Mouse (Mus musculus): ENCODE measurements around the gene Vgll2. TPM values are rescaled to one million over a fixed set of nuclear protein-coding genes. Genes with fewer than 3 reads are reported as not detected.

Gene Vgll2
- polyA plus RNA-seq, 1 experiment from 2014 or later: 0.32 TPM

DNA sequence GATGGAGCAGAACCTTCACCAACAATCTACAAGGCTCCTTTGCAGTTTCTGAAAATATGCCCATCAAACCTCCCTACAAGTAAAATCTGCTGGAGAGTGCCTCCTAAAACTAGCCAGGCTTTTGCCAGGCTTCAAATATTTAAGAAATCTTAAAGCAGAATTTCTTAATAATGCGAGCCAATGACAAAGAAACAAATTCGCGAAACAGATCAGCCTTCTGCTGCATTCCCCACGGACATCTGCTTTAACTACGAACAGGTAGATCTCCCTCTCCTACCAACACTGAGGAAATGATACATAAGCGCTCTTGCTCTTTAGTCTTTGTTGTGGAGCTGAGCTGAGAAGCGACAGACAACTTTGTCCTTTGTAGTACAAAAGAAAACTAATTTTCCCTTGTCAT, 3.5 kb downstream of the Vgll2 start:
- Histone ChIP-seq H3K27me3 (replicated peaks) (peaks cover 98% of the 10 kb centered on the region), H3K9ac (no peak overlapping the region), H3K4me3 (no peak overlapping the region), H3K4me1 (peaks cover 27% of the 10 kb centered on the region), H3K4me2 (no peak overlapping the region), H3K9me3 (no peaks in the 10 kb centered on the region), H3K36me3 (no peaks in the 10 kb centered on the region), H3K27ac (replicated peaks) (no peak overlapping the region)
- no peak for ATAC-seq (ENCODE audit: extremely low read depth, insufficient number of reproducible peaks, low FRiP score, low TSS enrichment)
- WGBS: 13% methylated on average over 7 of the region's 7 CpGs

DNA sequence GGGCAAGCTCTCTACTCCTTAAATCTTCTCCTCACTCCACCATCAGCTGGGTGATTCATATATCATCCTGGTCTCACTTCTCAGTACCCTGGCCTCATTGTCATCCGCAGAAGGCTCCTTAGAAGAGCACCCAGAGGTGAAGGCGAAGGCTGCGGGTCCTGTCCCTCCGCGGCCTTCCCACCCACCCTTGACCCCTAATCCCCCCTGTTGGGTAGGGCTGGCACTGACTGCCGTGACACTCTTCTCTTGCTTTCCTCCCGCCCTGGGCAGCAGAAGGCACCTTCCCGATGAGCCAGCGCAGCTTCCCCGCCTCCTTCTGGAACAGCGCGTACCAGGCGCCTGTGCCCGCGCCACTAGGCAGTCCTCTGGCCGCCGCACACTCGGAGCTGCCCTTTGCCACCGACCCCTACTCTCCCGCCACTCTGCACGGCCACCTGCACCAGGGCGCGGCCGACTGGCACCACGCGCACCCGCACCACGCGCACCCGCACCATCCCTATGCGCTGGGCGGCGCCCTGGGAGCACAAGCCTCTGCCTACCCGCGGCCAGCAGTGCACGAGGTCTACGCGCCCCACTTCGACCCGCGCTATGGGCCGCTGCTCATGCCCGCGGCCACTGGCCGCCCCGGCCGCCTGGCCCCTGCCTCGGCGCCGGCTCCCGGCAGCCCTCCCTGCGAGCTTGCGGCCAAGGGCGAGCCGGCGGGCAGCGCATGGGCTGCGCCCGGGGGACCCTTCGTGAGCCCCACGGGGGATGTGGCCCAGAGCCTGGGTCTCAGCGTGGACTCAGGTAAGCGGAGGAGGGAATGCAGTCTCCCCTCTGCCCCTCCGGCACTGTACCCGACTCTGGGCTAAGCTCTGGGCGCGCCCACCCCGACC, 5.1 kb downstream of the Vgll2 start:
- H3K36me3 ChIP-seq: no peaks in the 10 kb centered on the region
- H3K4me1 ChIP-seq: peaks cover 21% of the 10 kb centered on the region
- ATAC-seq (ENCODE audit: extremely low read depth, insufficient number of reproducible peaks, low FRiP score, low TSS enrichment): no peak
- peak overlapping the region; percentile 60 for H3K9ac ChIP-seq
- WGBS: 1% methylated on average over 61 of the region's 68 CpGs
- no peaks in the 10 kb centered on the region for H3K9me3 ChIP-seq
- H3K27ac ChIP-seq (replicated peaks): no peak overlapping the region
- H3K4me2 ChIP-seq: peak overlapping the region; percentile 79
- H3K27me3 ChIP-seq (replicated peaks): peaks cover 99% of the 10 kb centered on the region
- peak overlapping the region; percentile 52 for H3K4me3 ChIP-seq

- ATAC-seq (ENCODE audit: extremely low read depth, insufficient number of reproducible peaks, low FRiP score, low TSS enrichment): no peak
- H3K27me3 ChIP-seq (replicated peaks): peaks cover 89% of the 10 kb centered on the region
- peaks cover 13% of the 10 kb centered on the region; the same call in 1 of the 2 replicates for H3K4me1 ChIP-seq
- no peak overlapping the region for H3K4me3 ChIP-seq
- no peak overlapping the region for H3K27ac ChIP-seq (replicated peaks)
- no peaks in the 10 kb centered on the region for H3K36me3 ChIP-seq
- H3K4me2 ChIP-seq: peak overlapping the region; percentile 51
- no peaks in the 10 kb centered on the region for H3K9me3 ChIP-seq
- H3K9ac ChIP-seq: no peak overlapping the region
- 4% methylated on average over 11 of the region's 11 CpGs for WGBS
Observed at GRCm38 (mm10) chr10:52028561-52029370, 6.5 kb downstream of the Vgll2 start.

GRCm38 (mm10) chr10:52029421-52030080, 7.2 kb downstream of the Vgll2 start:
- Histone ChIP-seq H3K36me3 (no peaks in the 10 kb centered on the region), H3K9ac (no peak overlapping the region), H3K9me3 (no peaks in the 10 kb centered on the region), H3K27ac (replicated peaks) (no peak overlapping the region), H3K4me3 (peak overlapping the region; percentile 24), H3K4me2 (peak overlapping the region; percentile 51), H3K4me1 (peaks cover 13% of the 10 kb centered on the region; the same call in 1 of the 2 replicates), H3K27me3 (replicated peaks) (peaks cover 81% of the 10 kb centered on the region)
- ATAC-seq (ENCODE audit: extremely low read depth, insufficient number of reproducible peaks, low FRiP score, low TSS enrichment): no peak
- WGBS: 2% methylated on average over 10 of the region's 10 CpGs

DNA sequence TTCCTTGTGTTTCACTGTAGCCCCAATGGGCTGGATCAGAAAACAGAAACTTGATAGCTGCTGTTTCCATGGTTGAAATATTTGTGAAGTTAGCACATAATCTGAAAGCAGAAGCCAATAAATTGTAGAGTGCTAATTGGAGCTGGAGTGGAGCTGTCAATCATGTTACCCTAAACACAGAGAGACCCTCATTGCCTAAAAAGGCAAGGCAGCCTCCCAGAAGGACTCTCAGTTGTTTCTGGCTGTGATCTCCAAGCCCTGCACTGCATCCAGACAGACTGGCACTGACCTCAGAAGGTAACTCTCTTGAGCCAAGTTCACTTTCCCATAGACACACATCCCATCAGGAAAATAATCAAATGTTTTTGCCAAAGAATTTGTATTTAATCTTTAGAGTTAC, 11.4 kb downstream of the Vgll2 start:
- no peak for ATAC-seq (ENCODE audit: extremely low read depth, insufficient number of reproducible peaks, low FRiP score, low TSS enrichment)
- Histone ChIP-seq H3K4me2 (no peak overlapping the region), H3K4me3 (no peak overlapping the region), H3K27me3 (replicated peaks) (peaks cover 39% of the 10 kb centered on the region), H3K9me3 (no peaks in the 10 kb centered on the region), H3K9ac (no peak overlapping the region), H3K4me1 (peaks cover 3% of the 10 kb centered on the region; the same call in 1 of the 2 replicates), H3K36me3 (no peaks in the 10 kb centered on the region), H3K27ac (replicated peaks) (no peak overlapping the region)

- H3K27ac ChIP-seq (replicated peaks): no peak overlapping the region
- no peaks in the 10 kb centered on the region for H3K36me3 ChIP-seq
- H3K4me3 ChIP-seq: no peak overlapping the region
- H3K27me3 ChIP-seq (replicated peaks): no peaks in the 10 kb centered on the region
- H3K4me1 ChIP-seq: no peaks in the 10 kb centered on the region
- no peak overlapping the region for H3K4me2 ChIP-seq
- H3K9me3 ChIP-seq: no peaks in the 10 kb centered on the region
- H3K9ac ChIP-seq: no peak overlapping the region
- ATAC-seq (ENCODE audit: extremely low read depth, insufficient number of reproducible peaks, low FRiP score, low TSS enrichment): no peak
- WGBS: 63% methylated on average over 1 of the region's 1 CpGs
Observed at GRCm38 (mm10) chr10:52039392-52039791, 17.1 kb downstream of the Vgll2 start.

DNA sequence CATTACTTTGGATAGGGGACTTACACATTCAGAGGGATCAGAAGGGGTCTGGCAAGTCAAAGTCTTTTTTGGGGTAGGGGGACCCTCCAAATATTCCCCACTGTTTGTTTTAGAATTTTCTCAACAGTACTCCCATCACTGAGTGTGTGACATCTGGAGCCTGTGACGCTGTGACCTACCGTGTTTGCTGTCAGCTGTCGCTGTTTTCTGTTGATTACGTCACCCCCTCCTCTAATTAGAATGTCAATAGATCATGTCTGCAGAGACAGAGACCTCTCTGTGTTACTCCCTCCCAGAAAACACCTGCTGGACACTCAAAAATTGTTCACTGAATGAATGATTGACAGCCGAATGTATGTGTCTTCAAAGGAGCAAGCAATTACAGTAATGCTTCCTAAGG, 20.8 kb downstream of the Vgll2 start:
- Histone ChIP-seq H3K4me2 (no peak overlapping the region), H3K36me3 (no peaks in the 10 kb centered on the region), H3K27ac (replicated peaks) (no peak overlapping the region), H3K9me3 (no peaks in the 10 kb centered on the region), H3K4me1 (no peaks in the 10 kb centered on the region), H3K9ac (no peak overlapping the region), H3K4me3 (no peak overlapping the region), H3K27me3 (replicated peaks) (no peaks in the 10 kb centered on the region)
- WGBS: 72% methylated on average over 5 of the region's 5 CpGs
- ATAC-seq (ENCODE audit: extremely low read depth, insufficient number of reproducible peaks, low FRiP score, low TSS enrichment): no peak

DNA sequence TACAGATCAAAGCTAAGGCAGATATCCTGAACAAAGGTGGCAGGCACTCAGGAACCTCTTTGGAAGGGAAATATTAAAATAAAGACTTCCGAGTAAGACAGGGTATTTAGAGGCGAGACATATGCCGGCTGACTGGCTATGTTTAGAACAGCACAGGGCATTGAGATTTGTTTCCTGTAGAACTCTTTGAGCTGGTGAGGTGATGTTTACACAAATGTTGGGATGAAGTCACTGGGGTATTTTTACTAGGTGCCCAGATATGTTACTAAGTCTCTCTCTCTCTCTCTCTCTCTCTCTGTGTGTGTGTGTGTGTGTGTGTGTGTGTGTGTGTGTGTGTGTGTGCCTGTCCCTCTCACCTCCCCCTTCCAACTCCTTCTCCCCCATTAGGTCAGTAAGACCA, 26.0 kb downstream of the Vgll2 start:
- Histone ChIP-seq H3K27ac (replicated peaks) (no peak overlapping the region), H3K9me3 (no peaks in the 10 kb centered on the region), H3K9ac (no peak overlapping the region), H3K4me3 (no peak overlapping the region), H3K4me1 (no peaks in the 10 kb centered on the region), H3K4me2 (no peak overlapping the region), H3K36me3 (no peaks in the 10 kb centered on the region), H3K27me3 (replicated peaks) (no peaks in the 10 kb centered on the region)
- ATAC-seq (ENCODE audit: extremely low read depth, insufficient number of reproducible peaks, low FRiP score, low TSS enrichment): no peak
- WGBS: 34% methylated on average over 3 of the region's 3 CpGs

- no peak for ATAC-seq (ENCODE audit: extremely low read depth, insufficient number of reproducible peaks, low FRiP score, low TSS enrichment)
- Histone ChIP-seq H3K36me3 (no peaks in the 10 kb centered on the region), H3K9me3 (no peaks in the 10 kb centered on the region), H3K4me3 (no peak overlapping the region), H3K4me1 (no peaks in the 10 kb centered on the region), H3K4me2 (no peak overlapping the region), H3K27ac (replicated peaks) (no peak overlapping the region), H3K9ac (no peak overlapping the region), H3K27me3 (replicated peaks) (no peaks in the 10 kb centered on the region)
Observed at GRCm38 (mm10) chr10:52072482-52072881, 50.2 kb downstream of the Vgll2 start.

Data from heart, embryonic 13.5 days (tissue).